Mouse (Mus musculus) cerebellum, adult 2 months (tissue): ENCODE data around the gene Rimbp3.

ENCODE experiments used
- CTCF ChIP-seq: fragments of 200-500 bp; IDR thresholded peaks from 2 replicates; pipeline ENCODE4 v1.5.1; 2011; ENCODE audit warnings: low read depth, mild to moderate bottlenecking, control low read depth, low read length, moderate library complexity, borderline replicate concordance; ENCODE audit not compliant: insufficient read depth
- POLR2A ChIP-seq: fragments of 200-500 bp; IDR thresholded peaks from 2 replicates; pipeline ENCODE4 v1.6.1; 2011; ENCODE audit warnings: low read length, control low read depth, borderline replicate concordance; ENCODE audit not compliant: insufficient read depth

- TF ChIP-seq POLR2A (no peak), CTCF (no peak)
Observed at GRCm38 (mm10) chr16:17193823-17194222, 14.6 kb upstream of the Rimbp3 start.
